Mouse (Mus musculus): Measurements from ENCODE around the gene Cnnm2. TPM values are rescaled to one million over a fixed set of nuclear protein-coding genes. Genes with fewer than 3 reads are reported as not detected.

Cnnm2 gene
- polyA plus RNA-seq, 1 experiment = 16.0 TPM

DNA sequence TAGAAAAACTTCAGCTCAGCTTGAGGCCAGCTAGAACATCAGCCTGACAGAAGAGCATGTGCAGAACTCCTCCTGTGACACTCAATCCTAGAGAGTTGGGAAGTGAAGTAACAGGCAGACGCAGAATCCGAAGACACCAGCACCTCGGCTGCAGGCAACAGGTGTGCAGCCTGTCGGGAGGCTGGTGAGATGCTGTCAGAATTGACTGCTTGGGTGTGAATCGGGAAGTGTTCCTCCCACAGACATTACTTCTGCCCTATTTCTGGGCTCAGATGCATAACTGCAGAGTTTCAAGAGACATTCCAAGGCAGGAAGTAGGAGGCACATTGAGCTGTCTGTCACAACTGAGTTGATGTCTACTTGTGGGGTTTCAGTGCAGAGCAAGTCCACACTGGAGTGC, 72.9 kb downstream of the Cnnm2 start:
- Histone ChIP-seq H3K4me1 (ENCODE audit: control insufficient read depth, insufficient read depth, low read length) (peaks cover 22% of the 10 kb centered on the region), H3K4me3 (ENCODE audit: insufficient read depth, low read length) (no peak overlapping the region), H3K27ac (ENCODE audit: insufficient read depth, low read depth, low read length) (no peak overlapping the region)
- TF ChIP-seq POLR2A (IDR thresholded peaks at IDR 0.05; ENCODE audit: borderline replicate concordance, low read depth, low read length) (no peak), CTCF (IDR thresholded peaks at IDR 0.05; ENCODE audit: low read depth, low read length) (no peak)

GRCm38 (mm10) chr19:46835339-46835738, 73.9 kb downstream of the Cnnm2 start:
- no peak overlapping the region for H3K27ac ChIP-seq (ENCODE audit: insufficient read depth, low read depth, low read length)
- TF ChIP-seq POLR2A (IDR thresholded peaks at IDR 0.05; ENCODE audit: borderline replicate concordance, low read depth, low read length) = no peak
- no peak for TF ChIP-seq CTCF (IDR thresholded peaks at IDR 0.05; ENCODE audit: low read depth, low read length)
- peaks cover 22% of the 10 kb centered on the region for H3K4me1 ChIP-seq (ENCODE audit: control insufficient read depth, insufficient read depth, low read length)
- no peak overlapping the region for H3K4me3 ChIP-seq (ENCODE audit: insufficient read depth, low read length)

GRCm38 (mm10) chr19:46836085-46836484, 74.7 kb downstream of the Cnnm2 start:
- H3K4me1 ChIP-seq (ENCODE audit: control insufficient read depth, insufficient read depth, low read length) = peaks cover 22% of the 10 kb centered on the region
- H3K27ac ChIP-seq (ENCODE audit: insufficient read depth, low read depth, low read length) = no peak overlapping the region
- TF ChIP-seq POLR2A (IDR thresholded peaks at IDR 0.05; ENCODE audit: borderline replicate concordance, low read depth, low read length) (no peak), CTCF (IDR thresholded peaks at IDR 0.05; ENCODE audit: low read depth, low read length) (no peak)
- no peak overlapping the region for H3K4me3 ChIP-seq (ENCODE audit: insufficient read depth, low read length)

GRCm38 (mm10) chr19:46837290-46838079, 76.1 kb downstream of the Cnnm2 start:
- Histone ChIP-seq H3K27ac (ENCODE audit: insufficient read depth, low read depth, low read length) (peak overlapping the region; percentile 48), H3K4me3 (ENCODE audit: insufficient read depth, low read length) (peak overlapping the region; percentile 9; the same call in 1 of the 2 replicates), H3K4me1 (ENCODE audit: control insufficient read depth, insufficient read depth, low read length) (peaks cover 22% of the 10 kb centered on the region)
- no peak for TF ChIP-seq POLR2A (IDR thresholded peaks at IDR 0.05; ENCODE audit: borderline replicate concordance, low read depth, low read length)
- TF ChIP-seq CTCF (IDR thresholded peaks at IDR 0.05; ENCODE audit: low read depth, low read length) = no peak

DNA sequence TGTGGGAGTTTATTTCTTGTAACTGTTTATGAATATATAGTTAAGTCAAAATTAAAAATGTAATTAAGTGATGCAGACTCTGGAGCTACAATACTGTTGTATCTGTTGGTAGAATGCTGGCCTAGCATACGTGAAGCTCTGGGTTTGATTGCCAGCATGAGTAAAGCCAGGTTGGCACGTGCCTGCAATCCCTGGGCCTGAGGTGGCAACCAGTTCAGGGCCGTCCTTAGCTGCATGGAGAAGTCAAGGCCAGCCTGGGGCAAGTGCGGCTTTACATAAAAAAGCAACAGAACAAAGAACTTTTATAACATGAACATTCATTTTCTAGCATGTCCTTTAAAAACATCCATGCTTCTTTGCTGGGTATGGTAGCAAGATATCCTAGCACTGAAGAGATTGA, 79.6 kb downstream of the Cnnm2 start:
- Histone ChIP-seq H3K4me3 (ENCODE audit: insufficient read depth, low read length) (no peak overlapping the region), H3K4me1 (ENCODE audit: control insufficient read depth, insufficient read depth, low read length) (peaks cover 14% of the 10 kb centered on the region), H3K27ac (ENCODE audit: insufficient read depth, low read depth, low read length) (no peak overlapping the region)
- TF ChIP-seq POLR2A (IDR thresholded peaks at IDR 0.05; ENCODE audit: borderline replicate concordance, low read depth, low read length) (no peak), CTCF (IDR thresholded peaks at IDR 0.05; ENCODE audit: low read depth, low read length) (no peak)

- H3K4me1 ChIP-seq (ENCODE audit: control insufficient read depth, insufficient read depth, low read length) = peaks cover 3% of the 10 kb centered on the region
- no peak for TF ChIP-seq CTCF (IDR thresholded peaks at IDR 0.05; ENCODE audit: low read depth, low read length)
- no peak for TF ChIP-seq POLR2A (IDR thresholded peaks at IDR 0.05; ENCODE audit: borderline replicate concordance, low read depth, low read length)
- H3K27ac ChIP-seq (ENCODE audit: insufficient read depth, low read depth, low read length) = no peak overlapping the region
- H3K4me3 ChIP-seq (ENCODE audit: insufficient read depth, low read length) = no peak overlapping the region
These were observed 81.6 kb downstream of the Cnnm2 start for GRCm38 (mm10) chr19:46843030-46843429.

DNA sequence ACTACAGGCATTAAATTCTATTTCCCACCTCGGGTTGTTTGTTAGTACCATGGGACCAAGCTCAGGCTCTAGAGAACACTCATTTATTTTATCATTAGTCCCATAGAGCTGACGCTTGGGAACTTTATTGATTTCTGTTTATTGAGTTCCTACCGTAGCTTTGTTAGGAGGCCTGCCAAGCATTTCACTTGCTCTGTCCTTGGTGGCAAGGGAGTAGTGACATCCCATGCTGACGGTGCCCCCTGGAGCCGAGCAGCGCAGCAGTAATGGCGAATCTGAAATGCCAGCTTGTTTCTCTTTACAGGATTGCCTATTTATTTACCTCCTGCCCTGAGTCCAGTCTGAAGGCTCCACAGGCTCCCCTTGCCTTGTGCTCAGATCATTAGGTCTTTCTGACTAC, 84.7 kb downstream of the Cnnm2 start:
- Histone ChIP-seq H3K27ac (ENCODE audit: insufficient read depth, low read depth, low read length) (no peak overlapping the region), H3K4me1 (ENCODE audit: control insufficient read depth, insufficient read depth, low read length) (no peaks in the 10 kb centered on the region), H3K4me3 (ENCODE audit: insufficient read depth, low read length) (no peak overlapping the region)
- TF ChIP-seq CTCF (IDR thresholded peaks at IDR 0.05; ENCODE audit: low read depth, low read length) (no peak), POLR2A (IDR thresholded peaks at IDR 0.05; ENCODE audit: borderline replicate concordance, low read depth, low read length) (no peak)

DNA sequence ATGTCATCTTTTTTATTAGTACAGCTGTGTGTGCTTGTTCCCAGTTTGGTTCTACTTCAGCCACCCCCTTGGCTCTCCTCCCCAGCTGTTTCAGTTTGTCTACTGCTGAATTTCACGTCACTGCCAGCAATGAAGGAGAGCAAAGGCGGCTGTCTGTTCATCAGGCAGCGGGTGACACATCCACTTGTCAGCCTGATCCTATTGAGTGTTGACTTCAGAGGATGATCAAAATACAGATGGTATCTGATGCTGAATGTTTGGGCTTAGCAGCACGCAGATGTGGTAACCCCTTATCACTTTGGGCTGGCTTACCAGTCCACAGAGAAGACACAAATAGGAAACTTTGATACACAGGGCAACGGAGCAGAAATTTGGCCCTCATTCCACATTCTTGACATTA, 85.1 kb downstream of the Cnnm2 start:
- Histone ChIP-seq H3K4me3 (ENCODE audit: insufficient read depth, low read length) (no peak overlapping the region), H3K27ac (ENCODE audit: insufficient read depth, low read depth, low read length) (no peak overlapping the region), H3K4me1 (ENCODE audit: control insufficient read depth, insufficient read depth, low read length) (no peaks in the 10 kb centered on the region)
- TF ChIP-seq CTCF (IDR thresholded peaks at IDR 0.05; ENCODE audit: low read depth, low read length) = no peak

DNA sequence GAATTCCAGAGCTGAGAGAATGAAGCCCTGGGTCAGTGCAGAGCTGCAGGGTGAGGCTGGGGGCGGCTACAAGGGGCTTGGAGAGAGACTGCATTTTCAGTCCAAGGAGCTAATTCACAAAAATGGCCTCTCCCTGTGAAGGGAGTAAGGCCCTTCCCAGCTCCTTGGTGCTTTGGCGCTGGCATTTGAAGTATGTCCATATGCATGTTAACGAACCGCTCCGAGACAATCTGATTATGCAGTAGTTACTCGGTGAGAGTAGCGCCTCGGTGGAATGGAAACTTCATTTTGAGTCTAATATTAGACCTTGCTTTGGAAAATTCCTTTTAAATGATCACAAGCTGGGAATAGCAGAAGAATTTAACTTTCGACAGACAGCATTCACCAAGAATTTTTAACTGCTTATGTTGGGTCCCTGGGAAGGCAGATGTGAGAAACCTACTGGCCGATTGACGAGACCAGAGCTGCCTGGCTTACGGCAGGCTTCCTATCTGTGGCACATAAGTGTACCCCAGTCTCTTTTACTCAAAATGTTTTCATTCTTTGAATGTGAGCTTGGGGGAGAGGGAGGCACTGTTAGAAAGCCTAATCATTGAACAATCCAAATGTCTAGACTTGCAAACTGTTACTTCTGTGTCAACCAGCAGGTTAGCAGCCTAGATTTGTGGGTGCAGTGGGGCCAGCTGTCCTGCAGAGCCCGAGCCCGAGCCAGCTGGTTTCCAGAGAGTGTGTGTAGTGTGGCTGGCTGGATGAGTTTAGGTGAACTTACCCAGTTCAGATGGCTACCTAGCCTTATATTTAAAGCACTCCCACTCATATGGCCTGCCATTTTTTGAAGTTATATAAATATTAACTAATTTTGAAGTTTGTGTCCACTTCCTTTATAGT, 87.2 kb downstream of the Cnnm2 start:
- no peak for TF ChIP-seq CTCF (IDR thresholded peaks at IDR 0.05; ENCODE audit: low read depth, low read length)
- no peak for TF ChIP-seq POLR2A (IDR thresholded peaks at IDR 0.05; ENCODE audit: borderline replicate concordance, low read depth, low read length)
- Histone ChIP-seq H3K4me1 (ENCODE audit: control insufficient read depth, insufficient read depth, low read length) (no peaks in the 10 kb centered on the region), H3K4me3 (ENCODE audit: insufficient read depth, low read length) (no peak overlapping the region), H3K27ac (ENCODE audit: insufficient read depth, low read depth, low read length) (no peak overlapping the region)

GRCm38 (mm10) chr19:46849443-46849997, 88.1 kb downstream of the Cnnm2 start:
- Histone ChIP-seq H3K4me3 (ENCODE audit: insufficient read depth, low read length) (no peak overlapping the region), H3K27ac (ENCODE audit: insufficient read depth, low read depth, low read length) (no peak overlapping the region), H3K4me1 (ENCODE audit: control insufficient read depth, insufficient read depth, low read length) (no peaks in the 10 kb centered on the region)
- TF ChIP-seq POLR2A (IDR thresholded peaks at IDR 0.05; ENCODE audit: borderline replicate concordance, low read depth, low read length) (no peak), CTCF (IDR thresholded peaks at IDR 0.05; ENCODE audit: low read depth, low read length) (no peak)

All from bone marrow macrophage, adult 2 months (primary cell).